Mouse (Mus musculus) heart, adult 2 months (tissue): Measurements from ENCODE around the gene Chsy1. TPM values are rescaled to one million over a fixed set of nuclear protein-coding genes. Genes with fewer than 3 reads are reported as not detected.

Experiments used
- DNase-seq, 2 experiments: peaks; one replicate each; pipeline ENCODE4 v3.0.0; 2021
- H3K27ac ChIP-seq: fragments of 200-600 bp; 2 replicates; pipeline ENCODE4 v1.8.1; 2022
- H3K27me3 ChIP-seq: fragments of 200-500 bp; 2 replicates; pipeline ENCODE4 v1.6.1; 2012; ENCODE audit warnings: mild to moderate bottlenecking, low read length, inconsistent platforms, mixed read lengths; ENCODE audit not compliant: control insufficient read depth, insufficient read depth
- H3K36me3 ChIP-seq: fragments of 200-500 bp; 2 replicates; pipeline ENCODE4 v1.6.1; 2012; ENCODE audit warnings: low read length, inconsistent platforms; ENCODE audit not compliant: control insufficient read depth, insufficient read depth
- H3K4me1 ChIP-seq: fragments of 200-500 bp; 2 replicates; pipeline ENCODE4 v1.6.1; 2011; ENCODE audit warnings: low read length; ENCODE audit not compliant: control insufficient read depth, insufficient read depth
- H3K4me3 ChIP-seq: fragments of 200-600 bp; 2 replicates; pipeline ENCODE4 v1.8.1; 2022
- H3K79me2 ChIP-seq: fragments of 200-500 bp; replicated peaks from 2 replicates; pipeline ENCODE4 v1.6.1; 2012; ENCODE audit warnings: mild to moderate bottlenecking, inconsistent platforms, low read length, moderate library complexity, mixed read lengths; ENCODE audit not compliant: control insufficient read depth, insufficient read depth
- H3K9ac ChIP-seq: fragments of 200-500 bp; 2 replicates; pipeline ENCODE4 v1.6.1; 2012; ENCODE audit warnings: low read depth, mild to moderate bottlenecking, control low read depth, inconsistent platforms, low read length, mixed read lengths
- CTCF ChIP-seq: fragments of 200-600 bp; IDR thresholded peaks from 2 replicates; pipeline ENCODE4 v1.8.1; 2022; ENCODE audit warnings: antibody characterized with exemption, mild to moderate bottlenecking, moderate library complexity
- EP300 ChIP-seq: fragments of 200-500 bp; IDR thresholded peaks from 2 replicates; pipeline ENCODE4 v1.6.1; 2011; ENCODE audit warnings: low read depth, low read length, control low read depth; ENCODE audit not compliant: insufficient read depth
- POLR2A ChIP-seq: fragments of 200-500 bp; IDR thresholded peaks from 2 replicates; pipeline ENCODE4 v1.6.1; 2011; ENCODE audit warnings: mild to moderate bottlenecking, low read depth, low read length, control low read depth; ENCODE audit not compliant: insufficient read depth
- WGBS: fragments of 180-500 bp; shearing (Covaris S2); methylation state at CpG from one replicate; pipeline ENCODE4 v1.1.7; 2018; 5-methylcytosine and 5-hydroxymethylcytosine counted together
- intact Hi-C: fragments of 180-260 bp; cut with DNase I; formaldehyde crosslinking; loops from one replicate; pipeline ENCODE4 v1.15.1; 2025
- polyA plus RNA-seq: library from polyadenylated mRNA; depleted of rRNA; stranded (reverse); fragments of >200 nt; gene quantifications from 2 replicates; pipeline ENCODE4 v1.2.3, GENCODE M21; 2012
- total RNA-seq, 2 experiments: library from RNA; stranded (reverse); gene quantifications; 2 replicates each; pipeline ENCODE4 v1.2.3; 2021

Chsy1 gene
- total and polyA plus RNA-seq, 3 experiments: 4.8 to 13.4 (median 12.3) TPM

- Histone ChIP-seq H3K27me3 (no peaks in the 10 kb centered on the region), H3K27ac (no peak overlapping the region), H3K9ac (no peak overlapping the region), H3K36me3 (peaks cover 6% of the 10 kb centered on the region), H3K79me2 (peaks cover 2% of the 10 kb centered on the region), H3K4me3 (no peak overlapping the region), H3K4me1 (peaks cover 7% of the 10 kb centered on the region)
- peak in 1 of 2 experiments; percentile 6 for DNase-seq
- intact Hi-C loops: no loop called here
- WGBS: 63% methylated on average over 2 of the region's 2 CpGs
- no peak for TF ChIP-seq EP300
Observed at GRCm38 (mm10) chr7:66130296-66130695, 21.0 kb downstream of the Chsy1 start.

DNA sequence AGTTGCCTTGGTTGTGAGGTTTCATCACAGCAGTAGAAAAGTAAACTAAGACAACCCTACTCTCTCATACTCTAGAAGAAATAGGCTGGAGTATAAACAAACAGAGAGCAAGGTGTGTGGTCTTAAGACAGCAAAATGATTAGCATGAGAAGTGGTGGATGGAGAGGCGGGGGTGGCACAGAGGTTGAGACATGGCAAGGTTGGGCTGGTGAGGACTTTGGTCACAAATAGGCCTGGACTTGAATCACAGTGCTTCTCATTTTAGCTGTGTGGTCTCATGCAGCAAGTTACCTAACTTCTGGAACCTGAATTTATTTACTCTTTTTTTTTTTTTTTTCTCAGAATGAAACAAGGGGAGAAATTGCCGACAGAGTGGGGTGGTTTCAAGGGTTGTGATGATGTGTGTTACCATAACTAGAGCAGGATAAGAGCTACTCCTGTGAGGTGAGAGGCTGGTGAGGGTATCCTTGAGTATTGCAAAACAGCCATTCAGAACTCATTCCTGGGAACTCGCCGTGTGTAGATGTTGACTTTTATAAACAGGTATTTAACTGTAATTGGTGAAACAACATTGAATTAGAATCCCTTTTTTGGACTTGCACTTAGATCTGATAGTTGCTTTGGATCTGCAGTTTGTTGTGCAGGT is 22.6 kb downstream of the Chsy1 start:
- H3K4me1 ChIP-seq: peaks cover 9% of the 10 kb centered on the region
- H3K27ac ChIP-seq: no peak overlapping the region
- H3K9ac ChIP-seq: no peak overlapping the region
- TF ChIP-seq POLR2A (no peak), EP300 (no peak), CTCF (no peak)
- intact Hi-C loops: no loop called here
- no peak overlapping the region for H3K4me3 ChIP-seq
- H3K36me3 ChIP-seq: peaks cover 7% of the 10 kb centered on the region
- H3K79me2 ChIP-seq: peaks cover under 1% of the 10 kb centered on the region
- no peaks in the 10 kb centered on the region for H3K27me3 ChIP-seq
- no peak for DNase-seq
- 89% methylated on average over 4 of the region's 4 CpGs for WGBS

- Histone ChIP-seq H3K4me1 (peaks cover 6% of the 10 kb centered on the region), H3K27me3 (no peaks in the 10 kb centered on the region), H3K27ac (no peak overlapping the region), H3K36me3 (peaks cover 7% of the 10 kb centered on the region), H3K4me3 (no peak overlapping the region), H3K79me2 (no peaks in the 10 kb centered on the region), H3K9ac (no peak overlapping the region)
- no peak for TF ChIP-seq CTCF
- TF ChIP-seq POLR2A: no peak
- 99% methylated on average over 3 of the region's 3 CpGs for WGBS
- intact Hi-C loops: no loop called here
- DNase-seq: no peak
Observed at GRCm38 (mm10) chr7:66134154-66134553, 24.8 kb downstream of the Chsy1 start.

DNA sequence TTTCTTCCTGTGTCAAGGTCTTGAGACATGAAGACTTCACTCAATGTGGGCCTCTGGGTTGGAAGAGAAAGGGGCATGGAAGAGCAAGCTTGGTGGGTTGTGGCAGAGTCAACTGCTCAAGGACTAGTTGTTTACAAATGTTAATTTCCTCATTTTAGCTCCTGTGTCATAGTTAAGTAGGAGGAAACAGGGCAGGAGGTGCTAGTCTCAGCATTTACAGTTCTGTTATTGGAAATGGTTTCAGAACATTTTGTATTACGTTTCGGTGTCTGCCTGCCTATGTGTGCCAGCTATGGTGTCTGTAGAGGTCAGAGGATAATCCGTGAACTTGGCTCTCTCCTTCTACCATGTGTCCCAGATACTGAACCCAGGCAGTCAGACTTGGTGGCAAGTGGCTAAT is 26.3 kb downstream of the Chsy1 start:
- no peak overlapping the region for H3K4me3 ChIP-seq
- DNase-seq: no peak
- no peak overlapping the region for H3K9ac ChIP-seq
- H3K27ac ChIP-seq: peak overlapping the region; percentile 46
- no peaks in the 10 kb centered on the region for H3K79me2 ChIP-seq
- no peak for TF ChIP-seq CTCF
- TF ChIP-seq POLR2A: no peak
- no peak for TF ChIP-seq EP300
- intact Hi-C loops: no loop called here
- H3K36me3 ChIP-seq: peaks cover 7% of the 10 kb centered on the region
- peaks cover 9% of the 10 kb centered on the region for H3K4me1 ChIP-seq
- 50% methylated on average over 3 of the region's 3 CpGs for WGBS
- H3K27me3 ChIP-seq: no peaks in the 10 kb centered on the region

- Histone ChIP-seq H3K36me3 (peaks cover 7% of the 10 kb centered on the region), H3K27ac (peak overlapping the region; percentile 46), H3K9ac (no peak overlapping the region), H3K79me2 (no peaks in the 10 kb centered on the region), H3K4me3 (no peak overlapping the region), H3K4me1 (peaks cover 9% of the 10 kb centered on the region), H3K27me3 (no peaks in the 10 kb centered on the region)
- intact Hi-C loops: no loop called here
- TF ChIP-seq CTCF (no peak), EP300 (no peak), POLR2A (no peak)
- DNase-seq: no peak
Observed at GRCm38 (mm10) chr7:66136187-66136586, 26.9 kb downstream of the Chsy1 start.

DNA sequence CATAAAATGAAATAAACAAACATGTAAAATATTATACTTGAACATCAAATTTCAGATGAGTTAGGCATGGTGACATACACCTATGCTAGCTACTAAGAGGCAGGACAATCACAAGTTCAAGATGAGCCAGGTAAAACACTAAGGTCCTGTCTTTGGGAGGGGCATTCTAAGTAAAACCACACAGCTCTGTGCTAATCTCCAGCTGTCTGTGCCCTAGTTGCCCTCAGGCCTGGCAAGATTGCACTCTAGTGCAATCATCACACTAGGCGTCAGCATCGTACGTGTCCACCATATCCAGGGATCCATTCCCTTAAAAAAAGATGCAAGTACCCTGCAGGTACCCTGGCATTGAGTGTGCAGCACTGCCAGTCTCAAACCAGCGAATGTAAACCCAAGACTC is 28.0 kb downstream of the Chsy1 start:
- Histone ChIP-seq H3K4me3 (no peak overlapping the region), H3K27me3 (no peaks in the 10 kb centered on the region), H3K79me2 (no peaks in the 10 kb centered on the region), H3K27ac (no peak overlapping the region), H3K4me1 (peaks cover 9% of the 10 kb centered on the region), H3K36me3 (peaks cover 6% of the 10 kb centered on the region; the same call in 1 of the 2 replicates), H3K9ac (no peak overlapping the region)
- 88% methylated on average over 4 of the region's 4 CpGs for WGBS
- TF ChIP-seq CTCF (no peak), EP300 (no peak), POLR2A (no peak)
- intact Hi-C loops: no loop called here
- no peak for DNase-seq
